Mouse (Mus musculus): ENCODE measurements at regions not wholly inside any gene's neighbourhood (a gene's known extent, or its start where the extent isn't known, plus 50 kb on each side); places are given as distances from the start of the nearest gene placed in this dataset.
A peak's percentile ranks its signal among the peaks of the same experiment; 100 is the strongest.

DNA sequence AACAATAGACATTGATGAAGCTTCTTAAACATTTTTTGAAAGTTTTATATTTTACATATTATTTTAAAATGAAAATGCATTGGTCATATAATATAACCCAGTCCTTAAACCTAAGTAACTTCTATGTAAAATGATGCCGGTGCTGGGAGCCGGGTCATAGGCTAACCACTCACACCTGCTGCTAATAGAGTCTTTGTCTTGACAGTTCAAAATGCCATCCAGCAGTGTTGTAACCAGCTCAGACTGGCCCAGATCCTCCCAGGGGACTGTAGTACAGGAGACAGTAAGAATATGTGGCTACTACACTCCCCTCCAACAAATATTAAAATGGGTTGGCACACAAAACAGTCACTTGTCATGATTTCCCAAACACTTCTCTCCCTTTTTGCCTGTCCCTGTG lies 693.6 kb downstream of the 1700064H15Rik start:
- DNase-seq (ENCODE audit: low spot score): no peak

DNA sequence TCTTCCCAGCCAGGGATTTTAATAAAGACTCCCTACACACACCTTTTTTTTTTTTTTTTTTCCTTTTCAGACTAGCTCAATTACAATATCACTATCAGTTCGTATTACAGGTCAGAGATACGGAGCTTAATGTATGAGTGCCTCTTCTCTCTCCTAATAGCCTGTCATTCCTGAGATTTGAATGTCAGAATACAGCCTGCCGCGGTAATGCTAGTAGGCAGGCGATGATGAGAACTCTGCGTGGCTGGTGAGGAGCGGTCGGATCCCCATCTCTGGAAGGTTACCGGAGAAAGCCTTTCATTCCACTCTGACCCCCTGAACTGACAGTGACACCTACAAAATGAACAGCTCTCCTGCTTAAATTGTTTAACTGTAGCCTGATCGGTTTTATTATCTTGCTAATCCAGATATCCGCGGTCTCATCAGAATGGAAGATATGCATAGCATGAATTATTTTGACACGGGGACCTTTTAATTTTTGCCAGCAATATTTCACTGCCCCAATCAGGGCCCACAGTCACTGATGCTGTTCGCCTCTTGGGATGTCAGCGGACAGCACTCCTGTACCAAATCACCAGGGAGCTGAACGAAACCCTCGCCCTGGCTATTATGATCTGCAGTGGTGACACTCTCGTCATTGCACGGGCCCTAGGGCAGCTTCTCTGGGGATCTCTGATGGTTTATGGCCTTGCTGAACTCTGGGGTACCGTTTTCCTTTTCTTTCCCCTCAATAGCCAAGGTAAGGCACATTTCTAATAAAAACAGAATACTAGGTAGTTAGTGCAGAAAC lies 690.9 kb downstream of the 1700064H15Rik start:
- DNase-seq (ENCODE audit: low spot score): no peak

DNA sequence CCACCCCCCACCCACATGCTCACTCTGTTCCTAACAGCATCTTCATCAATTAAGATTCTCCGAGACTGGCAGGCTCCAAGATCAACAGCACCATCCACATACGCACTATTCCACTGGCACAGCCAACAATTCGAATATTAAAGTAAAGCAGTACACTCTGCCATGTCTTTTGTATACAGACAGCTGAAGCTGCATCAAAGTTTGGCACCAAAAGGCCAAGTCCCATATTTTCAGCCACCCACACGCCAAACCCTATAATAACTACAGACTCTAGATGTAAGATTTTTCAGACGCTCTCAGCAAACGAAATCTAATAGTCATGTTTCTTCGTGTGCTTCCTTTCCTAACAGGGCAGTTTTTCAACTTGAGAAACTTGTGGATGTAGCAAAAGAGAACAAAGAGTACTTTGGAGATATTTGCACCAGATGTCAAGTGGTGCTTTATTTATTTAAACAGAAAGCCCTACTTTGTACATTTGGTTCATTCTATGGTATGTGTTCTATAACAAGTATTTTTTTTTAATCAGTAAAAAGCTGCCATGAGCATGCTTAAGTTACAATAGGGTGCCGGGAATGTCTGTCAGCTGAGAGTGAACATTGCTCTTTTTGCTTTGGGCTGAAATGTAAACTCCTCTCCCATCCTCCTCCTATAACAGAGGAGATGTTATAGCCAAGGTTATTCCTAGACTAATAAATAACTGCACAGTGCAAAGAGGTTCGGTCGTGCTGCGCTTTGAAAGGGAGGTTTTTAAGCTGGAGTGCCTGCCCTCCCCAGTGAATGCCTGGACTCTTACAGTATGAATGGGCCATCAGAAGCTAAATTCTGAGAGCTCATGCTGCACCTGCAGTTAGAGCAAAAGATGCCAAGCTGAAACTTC lies 686.9 kb downstream of the 1700064H15Rik start:
- no peak for DNase-seq (ENCODE audit: low spot score)

DNA sequence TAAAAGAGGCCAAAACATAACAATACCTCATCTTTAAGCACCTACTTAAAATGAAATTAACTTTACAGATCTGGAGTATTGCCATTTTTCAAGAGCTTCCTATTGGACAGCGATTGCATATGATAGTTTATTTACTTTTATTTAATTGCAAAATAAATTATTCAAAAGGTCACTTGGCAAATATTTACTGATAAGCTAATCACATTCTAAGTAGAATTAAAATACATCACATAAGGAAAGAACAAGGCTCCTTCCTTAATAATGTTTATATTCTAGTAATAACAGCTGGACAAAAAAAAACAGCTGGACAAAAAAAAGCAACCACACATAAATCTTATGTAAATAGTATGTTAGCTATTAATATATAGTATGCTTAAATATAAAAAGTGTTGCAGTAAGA lies 668.1 kb downstream of the 1700064H15Rik start:
- DNase-seq (ENCODE audit: low spot score): no peak

DNA sequence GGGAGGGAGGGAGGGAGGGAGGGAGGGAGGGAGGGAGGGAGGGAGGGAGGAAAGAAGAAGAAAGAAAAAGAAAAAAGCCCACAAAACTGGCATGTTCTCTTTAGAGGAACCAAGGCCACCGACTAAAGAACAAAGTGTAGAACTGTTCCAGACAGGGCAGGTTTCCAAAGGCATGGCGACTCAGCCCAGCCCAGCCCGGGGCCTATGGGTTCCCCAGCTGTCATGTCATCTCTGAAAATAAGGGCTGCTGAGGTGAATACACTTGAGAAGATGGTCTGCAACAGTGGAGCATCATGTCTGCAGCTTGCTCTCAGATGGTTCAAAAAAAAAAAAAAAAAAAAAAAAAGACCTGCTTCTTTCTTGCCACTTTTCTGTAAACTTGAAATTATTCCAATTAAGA lies 639.8 kb downstream of the 1700064H15Rik start:
- DNase-seq (ENCODE audit: low spot score): no peak

DNA sequence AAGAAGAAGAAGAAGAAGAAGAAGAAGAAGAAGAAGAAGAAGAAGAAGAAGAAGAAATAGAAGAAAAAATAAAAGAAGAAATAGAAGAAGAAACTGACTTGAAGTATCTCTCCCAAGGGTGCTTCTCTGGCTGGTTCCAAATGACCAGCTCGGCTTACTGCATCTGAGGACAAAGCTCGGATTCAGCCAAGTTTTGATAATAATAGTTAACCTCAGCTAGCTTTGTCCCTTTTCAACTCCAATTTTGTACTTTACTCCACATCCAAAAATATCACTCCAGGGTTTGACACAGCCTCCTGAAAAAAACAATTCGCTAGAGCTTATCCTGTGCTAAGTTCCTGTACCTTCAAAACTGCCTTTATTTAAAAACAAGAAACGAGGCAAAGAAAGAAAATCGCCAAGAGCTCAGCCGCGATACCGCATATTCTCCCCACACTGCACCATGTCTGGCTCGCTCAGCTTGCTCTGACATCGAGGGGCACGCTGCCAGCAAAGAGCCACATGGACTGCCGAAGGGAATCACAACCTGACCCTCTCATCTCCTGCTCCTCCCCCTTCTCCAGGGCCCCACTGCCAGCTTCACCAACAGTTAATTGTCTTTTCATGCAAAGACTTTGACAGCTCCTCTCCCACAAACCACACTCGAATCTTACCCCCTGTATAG lies 638.8 kb downstream of the 1700064H15Rik start:
- no peak for DNase-seq (ENCODE audit: low spot score)

DNA sequence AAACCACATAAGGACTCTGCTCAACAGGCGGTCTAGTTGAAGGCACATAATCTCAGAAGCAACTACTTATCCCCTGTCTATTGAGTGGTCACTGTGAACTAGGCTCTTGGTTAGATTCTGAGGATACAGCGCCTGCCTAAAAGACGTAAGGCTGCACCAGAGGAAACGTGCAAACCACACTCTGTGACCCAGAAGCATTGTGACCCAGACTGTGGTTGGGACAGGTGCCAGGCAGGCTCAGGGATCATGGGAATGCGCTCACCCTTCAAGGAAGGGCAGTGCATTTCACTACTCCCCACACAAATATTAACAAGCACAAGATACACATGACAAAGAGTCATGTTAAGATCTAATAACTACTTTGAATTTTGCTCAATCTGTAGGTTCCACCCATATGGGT lies 628.3 kb downstream of the 1700064H15Rik start:
- no peak for DNase-seq (ENCODE audit: low spot score)

DNA sequence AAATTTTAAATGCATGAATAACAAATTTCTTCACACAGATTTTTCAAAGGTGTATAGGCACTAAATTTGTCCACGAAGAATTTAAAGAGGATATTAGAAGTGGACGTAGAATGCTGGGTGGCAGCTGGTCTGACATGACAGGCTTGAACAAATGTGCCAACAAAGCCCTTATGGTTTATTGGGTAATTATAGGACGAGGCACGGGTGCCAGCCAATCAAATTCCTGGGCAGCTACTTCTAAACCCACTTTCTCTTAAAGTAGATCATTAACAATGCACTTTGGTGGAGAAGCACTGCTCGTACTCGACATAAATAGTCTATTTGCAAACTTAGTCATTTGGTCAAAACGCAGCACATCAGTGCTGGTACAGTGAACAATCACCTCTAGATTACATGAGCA lies 626.4 kb downstream of the 1700064H15Rik start:
- DNase-seq (ENCODE audit: low spot score): no peak

DNA sequence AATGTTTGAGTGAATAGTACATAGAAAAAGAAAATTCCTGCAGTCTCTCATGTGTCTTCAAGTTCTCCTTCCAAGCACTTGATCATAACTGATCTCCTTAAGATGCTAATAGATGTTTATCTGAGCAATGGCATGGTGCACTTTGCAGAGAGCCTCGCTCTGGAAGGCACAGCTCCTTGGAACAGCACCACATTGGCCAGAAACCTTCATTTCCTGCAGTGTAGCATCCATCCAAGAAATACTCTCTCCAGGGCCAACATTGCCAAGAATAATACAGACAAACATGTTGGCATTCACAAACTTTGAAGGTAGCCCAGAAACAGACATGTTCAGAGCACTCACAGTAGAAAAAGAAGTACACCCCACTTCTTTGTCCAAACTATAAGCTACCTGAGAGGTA lies 623.7 kb downstream of the 1700064H15Rik start:
- no peak for DNase-seq (ENCODE audit: low spot score)

DNA sequence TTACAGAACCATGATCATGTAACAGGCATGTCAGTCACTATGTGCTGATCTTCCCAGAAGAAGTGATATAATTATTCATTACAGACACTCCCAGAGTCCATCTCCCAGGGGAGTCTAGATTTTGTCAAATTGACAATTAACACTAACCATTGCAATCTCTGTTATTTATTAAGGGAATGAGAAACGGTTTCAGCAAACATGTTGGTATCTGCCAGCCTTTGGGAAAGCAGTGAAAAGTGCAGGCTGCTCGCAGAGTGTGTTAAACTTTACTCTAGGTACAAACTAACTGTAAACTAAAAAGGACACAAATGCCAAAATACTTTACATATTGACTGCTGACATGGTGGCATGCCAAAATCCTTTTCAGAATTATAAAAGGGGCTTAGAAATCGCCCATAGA lies 583.9 kb downstream of the 1700064H15Rik start:
- DNase-seq (ENCODE audit: low spot score): no peak

DNA sequence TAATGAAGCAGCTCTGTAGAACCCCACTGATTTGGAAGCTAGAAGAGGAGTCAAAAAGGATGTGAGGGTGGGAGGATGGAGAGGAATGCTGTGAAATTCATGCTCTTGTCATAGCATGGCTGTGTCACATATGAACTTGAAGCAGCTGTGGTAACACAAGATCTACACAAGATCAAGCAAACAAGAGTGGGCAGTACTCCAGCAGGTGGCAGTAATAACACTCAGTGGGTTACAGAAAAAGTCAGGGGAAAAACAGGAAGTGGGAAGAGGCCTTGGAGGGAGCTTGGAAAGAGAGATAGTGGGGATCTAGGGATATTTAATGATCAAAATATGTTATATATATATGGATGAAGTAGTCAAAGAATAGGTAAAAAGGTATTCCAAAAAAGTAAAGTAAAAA lies 582.5 kb downstream of the 1700064H15Rik start:
- no peak for DNase-seq (ENCODE audit: low spot score)

DNA sequence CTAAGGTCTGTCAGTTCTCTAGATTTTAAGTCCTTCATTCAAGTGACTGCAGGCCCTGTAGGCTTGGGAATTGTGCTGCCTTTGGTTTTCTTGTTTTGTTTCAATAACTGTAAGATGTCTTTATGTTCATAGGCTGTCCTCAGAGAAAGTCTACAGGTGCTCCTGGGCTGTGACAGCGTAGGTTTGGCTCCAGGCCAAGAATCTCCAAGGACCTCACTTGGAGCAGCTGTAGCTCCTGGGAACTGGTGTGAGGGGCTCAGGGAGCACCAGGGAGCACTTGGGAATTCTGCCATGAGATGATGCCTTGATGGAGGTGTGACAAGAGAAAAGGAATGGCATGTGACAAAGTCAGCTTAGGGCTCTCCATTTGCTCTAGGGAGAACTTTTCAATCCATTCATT lies 581.9 kb downstream of the 1700064H15Rik start:
- DNase-seq (ENCODE audit: low spot score): no peak

DNA sequence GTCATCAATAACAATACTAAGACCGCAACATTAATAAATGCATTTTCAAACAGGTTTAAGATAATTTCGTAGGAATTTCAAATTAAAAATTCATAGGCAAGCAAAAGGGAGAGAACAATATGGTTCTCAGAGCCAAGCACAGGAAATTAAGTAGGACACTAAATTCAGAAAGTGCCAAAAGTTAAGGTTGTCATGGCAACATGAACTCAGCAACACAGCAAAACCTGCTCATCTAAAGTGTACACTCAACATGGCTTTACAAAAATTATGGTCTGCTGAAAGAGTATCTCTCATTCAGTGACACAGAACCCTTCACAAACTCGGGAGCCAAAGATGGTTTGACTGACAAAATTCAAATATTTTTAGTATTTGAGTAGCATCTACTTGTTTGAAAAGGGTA lies 572.5 kb downstream of the 1700064H15Rik start:
- no peak for DNase-seq (ENCODE audit: low spot score)

DNA sequence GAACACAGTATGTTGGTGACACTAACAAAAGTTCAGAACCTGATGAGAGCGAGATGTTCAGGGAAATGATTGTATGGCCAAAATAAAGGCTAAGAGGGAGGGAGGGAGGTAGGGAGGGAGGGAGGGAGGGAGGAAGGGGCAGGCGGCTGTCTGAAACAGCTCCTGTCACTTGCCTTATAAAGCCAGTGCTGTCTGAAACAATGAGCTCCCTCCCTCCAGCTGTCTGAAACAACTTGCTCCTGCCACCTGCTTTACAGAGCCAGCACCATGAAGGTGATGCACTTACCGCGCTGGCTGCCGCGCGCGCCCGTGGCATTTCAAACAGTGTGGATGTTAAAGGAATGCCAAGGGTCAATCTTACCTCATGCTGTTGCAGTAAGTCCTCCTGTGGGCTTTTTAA lies 571.9 kb downstream of the 1700064H15Rik start:
- DNase-seq (ENCODE audit: low spot score): no peak

DNA sequence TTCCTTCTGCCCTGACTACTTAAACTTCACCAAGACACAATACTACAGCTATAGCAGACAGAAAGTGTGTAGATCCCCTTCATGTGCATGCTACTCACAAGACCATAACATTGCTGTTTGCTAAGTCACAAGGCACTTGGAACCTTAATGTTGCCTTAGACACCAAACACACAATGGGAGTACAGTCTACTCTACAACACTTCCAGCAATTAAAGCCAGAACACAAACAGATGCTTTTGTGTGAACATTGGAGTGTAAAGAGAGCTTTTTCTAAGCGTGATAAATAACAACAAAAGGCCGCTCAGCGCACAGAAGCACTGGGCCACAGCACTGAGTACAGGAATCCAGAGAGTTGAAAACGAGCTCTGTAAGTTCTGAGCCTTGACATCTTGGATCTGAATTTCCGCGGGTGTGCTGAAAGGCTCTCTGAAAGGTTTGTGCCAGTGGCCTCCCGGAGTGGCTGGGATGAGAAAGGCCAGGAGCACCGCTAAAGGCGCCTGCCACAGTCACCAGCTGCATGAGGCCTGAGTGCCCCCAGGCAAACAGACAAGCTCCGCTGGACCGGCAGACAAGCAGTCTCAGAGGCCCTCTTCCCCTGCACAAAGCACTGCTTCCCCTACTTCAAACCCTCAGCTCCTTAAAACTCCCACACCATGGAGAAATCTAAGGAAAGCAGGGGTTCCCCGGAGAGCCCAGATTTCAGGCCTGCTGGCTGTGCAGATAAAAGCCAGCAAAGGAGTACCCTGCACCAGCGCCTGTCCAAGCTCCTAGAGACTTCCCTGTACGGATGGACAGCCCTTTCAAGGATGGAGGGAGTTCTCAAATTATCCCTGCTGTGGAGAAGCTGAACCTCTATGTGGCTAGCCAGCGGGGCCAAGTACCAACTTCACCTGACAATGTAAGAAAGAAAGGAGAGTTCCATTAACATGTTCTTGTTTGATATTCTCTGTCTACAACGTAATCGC lies 568.3 kb downstream of the 1700064H15Rik start:
- DNase-seq (ENCODE audit: low spot score): no peak

DNA sequence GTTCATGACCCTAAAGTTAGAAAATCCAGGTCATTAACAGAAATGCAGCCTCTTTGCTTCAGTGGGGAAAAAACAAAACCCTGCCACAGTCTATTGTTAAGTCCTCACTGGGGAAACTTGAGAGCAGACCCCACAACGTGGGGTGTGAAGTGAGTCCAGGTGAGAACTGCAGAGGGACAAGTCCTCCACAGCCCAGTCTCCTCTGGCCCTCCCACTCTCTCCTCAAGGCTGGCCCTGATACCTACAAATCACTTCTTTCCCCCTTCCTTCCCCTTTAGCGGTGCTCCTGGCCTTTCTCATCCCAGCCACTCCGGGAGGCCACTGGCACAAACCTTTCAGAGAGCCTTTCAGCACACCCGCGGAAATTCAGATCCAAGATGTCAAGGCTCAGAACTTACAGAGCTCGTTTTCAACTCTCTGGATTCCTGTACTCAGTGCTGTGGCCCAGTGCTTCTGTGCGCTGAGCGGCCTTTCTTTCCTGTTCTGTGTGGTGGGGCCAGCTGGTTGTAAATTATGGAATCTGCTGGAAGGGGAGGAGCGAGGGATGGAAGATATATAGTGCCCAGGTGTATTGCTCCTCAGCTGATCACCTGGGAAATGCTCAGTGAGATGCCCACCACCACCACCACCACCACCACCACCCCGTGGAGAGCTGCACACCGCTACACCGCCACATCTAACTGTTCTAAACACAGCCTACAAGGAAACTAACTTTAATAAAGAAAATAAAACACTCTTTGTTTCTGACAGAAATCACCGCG lies 566.8 kb downstream of the 1700064H15Rik start:
- no peak for DNase-seq (ENCODE audit: low spot score)

DNA sequence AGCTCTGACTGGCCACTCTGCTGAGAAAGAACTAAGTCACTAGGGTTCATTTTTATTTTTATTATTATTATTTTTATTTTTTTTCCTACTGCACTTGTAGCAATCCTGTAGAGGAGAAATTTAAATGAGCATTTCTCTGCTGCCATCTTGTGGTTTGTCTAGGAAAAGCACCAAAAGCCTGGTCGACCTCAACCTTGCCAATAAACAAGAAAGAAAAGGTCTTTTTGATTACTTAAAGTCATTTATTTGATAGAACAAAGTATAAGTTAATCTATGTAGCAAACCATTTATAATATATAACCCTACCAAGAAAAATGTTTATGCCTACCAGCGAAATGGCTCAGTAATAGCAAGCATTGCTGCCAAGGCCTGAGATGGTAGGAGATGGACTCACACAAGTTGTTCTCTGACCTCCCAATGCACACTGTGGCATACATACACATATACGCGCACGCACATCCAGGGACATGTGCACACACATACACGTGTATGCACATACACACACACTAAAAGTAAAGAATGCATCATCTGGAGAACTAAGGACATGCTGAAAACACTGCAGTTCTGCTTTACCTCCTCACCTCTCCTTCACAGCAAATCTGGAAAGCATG lies 566.1 kb downstream of the 1700064H15Rik start:
- DNase-seq (ENCODE audit: low spot score): peak; percentile 10

DNA sequence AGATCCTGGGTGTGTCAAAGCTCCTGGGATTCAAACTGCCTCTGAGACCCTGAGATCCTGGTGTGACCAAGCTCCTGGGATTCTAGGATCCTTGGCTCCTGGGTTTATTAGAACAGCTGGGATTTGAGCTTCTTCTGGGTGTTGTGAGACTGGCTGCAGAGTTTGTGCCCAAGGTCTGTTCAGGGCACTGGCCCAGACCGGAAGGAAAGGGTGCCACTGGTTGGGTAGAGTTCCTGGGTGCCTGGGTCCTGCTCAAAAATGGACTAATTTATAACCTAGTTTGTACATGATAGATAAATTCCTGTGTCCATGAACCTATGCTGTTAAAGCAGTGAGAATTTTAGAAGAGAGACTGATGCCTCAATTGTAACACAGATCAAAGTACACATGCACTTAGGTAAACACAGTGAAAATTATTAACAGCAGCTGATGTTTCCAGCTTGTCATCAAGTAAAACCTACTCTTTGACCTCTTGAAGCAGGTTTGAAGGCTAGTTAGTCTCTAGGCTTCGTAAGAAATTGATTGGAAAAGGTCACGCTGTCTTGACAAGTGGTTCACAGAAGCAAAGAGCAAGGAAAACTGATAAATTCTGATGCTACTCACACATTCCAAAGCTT lies 561.2 kb downstream of the 1700064H15Rik start:
- no peak for DNase-seq (ENCODE audit: low spot score)
